Mouse (Mus musculus) layer of hippocampus, adult 9-10 months (tissue): ENCODE data around the gene Klf12.

Experiments used
- DNase-seq: peaks from one replicate; pipeline ENCODE4 v3.0.0; 2022; ENCODE audit warnings: low spot score

Klf12 gene

GRCm38 (mm10) chr14:100026671-100027070 lies 257.8 kb downstream of the Klf12 start:
- no peak for DNase-seq

DNA sequence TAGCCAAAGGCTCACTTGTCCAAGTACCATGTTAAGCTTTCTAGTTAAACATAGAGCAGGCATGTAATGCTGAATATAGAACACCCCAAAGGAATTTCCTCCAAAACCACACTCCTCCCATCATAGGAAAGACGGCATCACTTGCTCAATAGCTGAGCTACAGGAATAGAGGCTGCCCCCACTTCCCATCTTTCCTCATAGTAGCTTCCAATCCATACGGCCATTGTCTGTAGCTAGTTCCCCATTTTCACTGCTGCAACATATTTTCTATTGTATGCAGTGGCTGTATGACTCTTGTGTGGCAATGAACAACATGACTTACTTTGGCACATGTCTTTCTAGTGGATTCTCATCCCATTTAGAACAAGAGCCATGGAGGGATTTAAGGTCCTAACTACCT lies 267.3 kb downstream of the Klf12 start:
- no peak for DNase-seq

DNA sequence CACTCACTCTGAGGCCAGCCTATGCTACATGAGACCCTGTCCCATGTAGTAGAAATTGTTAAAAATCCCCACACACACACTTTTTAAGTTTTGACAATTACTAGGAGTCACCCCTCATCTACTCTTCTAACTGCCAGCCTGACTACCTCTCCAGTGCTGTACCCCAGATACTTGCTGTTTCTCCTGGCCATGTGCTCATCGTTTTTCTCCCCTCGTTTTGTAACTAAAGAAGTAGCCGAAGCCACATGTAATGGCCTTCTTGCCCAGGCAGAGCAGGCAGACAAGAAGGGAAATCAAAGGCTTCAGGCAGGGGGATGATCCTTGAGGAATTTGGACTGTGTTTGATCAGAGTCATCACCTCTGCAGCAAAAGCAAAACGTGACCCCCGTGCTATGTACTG lies 274.0 kb downstream of the Klf12 start:
- DNase-seq = no peak

GRCm38 (mm10) chr14:100009790-100010382 lies 274.6 kb downstream of the Klf12 start:
- peak; percentile 31 for DNase-seq

DNA sequence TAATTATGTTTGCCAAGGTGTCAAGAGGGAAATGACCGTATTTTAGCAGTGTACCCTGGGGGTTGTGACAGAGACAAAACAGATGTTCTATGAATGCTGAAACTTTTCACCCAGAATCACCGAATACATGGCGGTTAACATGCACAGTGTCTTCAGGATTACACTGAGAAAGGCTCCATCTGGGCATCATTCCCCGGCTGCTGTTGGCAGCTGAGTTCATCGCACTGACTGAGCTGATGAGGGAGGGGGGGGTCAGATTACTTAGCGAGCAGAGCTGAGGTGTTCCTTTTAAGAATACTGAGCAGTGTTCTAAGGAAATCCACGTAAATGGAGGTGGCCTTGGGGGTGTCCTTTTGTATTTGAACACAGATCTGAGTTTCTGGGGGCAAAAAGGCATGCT lies 301.0 kb downstream of the Klf12 start:
- no peak for DNase-seq

DNA sequence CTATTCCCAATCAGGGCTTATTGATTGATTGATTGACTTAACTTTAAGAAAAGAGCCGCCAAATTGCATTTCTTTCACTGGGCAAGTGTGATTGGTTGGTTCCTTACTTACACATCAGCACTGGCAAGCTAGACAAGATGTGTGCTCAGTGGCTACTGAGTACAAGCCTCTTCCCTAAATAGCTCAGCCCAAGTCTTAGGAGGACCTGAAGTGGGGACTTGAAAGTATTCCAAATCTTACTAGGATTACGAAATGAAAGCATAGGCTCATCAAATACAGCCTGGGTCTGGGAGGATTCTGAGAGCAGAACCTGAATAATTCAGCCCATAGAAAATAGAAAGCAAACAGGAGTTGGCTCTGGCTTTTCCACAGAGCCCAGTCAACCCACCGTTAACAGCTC lies 303.3 kb downstream of the Klf12 start:
- DNase-seq = no peak

GRCm38 (mm10) chr14:99967920-99968319 lies 316.6 kb downstream of the Klf12 start:
- no peak for DNase-seq

- DNase-seq = no peak
Observed at GRCm38 (mm10) chr14:99960500-99961229, 323.8 kb downstream of the Klf12 start.

DNA sequence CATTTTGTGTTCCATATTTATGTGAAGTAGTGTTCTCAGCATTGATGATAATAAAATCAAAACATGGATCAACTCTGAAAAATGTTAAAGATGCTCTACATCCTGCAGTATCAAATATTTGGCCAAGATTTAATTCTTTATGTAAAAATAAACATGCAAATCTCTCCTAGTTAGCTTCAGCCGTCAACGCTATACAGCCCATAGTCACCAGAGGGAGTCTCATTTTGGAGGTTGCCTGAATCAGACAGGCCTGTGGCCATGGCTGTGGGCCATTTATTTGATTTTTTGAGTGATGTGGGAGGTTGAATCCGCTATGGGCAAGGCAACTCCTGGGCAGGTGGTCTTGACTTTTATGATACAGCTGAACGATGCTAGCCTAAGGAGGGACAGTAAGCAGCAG lies 329.3 kb downstream of the Klf12 start:
- DNase-seq = no peak

DNA sequence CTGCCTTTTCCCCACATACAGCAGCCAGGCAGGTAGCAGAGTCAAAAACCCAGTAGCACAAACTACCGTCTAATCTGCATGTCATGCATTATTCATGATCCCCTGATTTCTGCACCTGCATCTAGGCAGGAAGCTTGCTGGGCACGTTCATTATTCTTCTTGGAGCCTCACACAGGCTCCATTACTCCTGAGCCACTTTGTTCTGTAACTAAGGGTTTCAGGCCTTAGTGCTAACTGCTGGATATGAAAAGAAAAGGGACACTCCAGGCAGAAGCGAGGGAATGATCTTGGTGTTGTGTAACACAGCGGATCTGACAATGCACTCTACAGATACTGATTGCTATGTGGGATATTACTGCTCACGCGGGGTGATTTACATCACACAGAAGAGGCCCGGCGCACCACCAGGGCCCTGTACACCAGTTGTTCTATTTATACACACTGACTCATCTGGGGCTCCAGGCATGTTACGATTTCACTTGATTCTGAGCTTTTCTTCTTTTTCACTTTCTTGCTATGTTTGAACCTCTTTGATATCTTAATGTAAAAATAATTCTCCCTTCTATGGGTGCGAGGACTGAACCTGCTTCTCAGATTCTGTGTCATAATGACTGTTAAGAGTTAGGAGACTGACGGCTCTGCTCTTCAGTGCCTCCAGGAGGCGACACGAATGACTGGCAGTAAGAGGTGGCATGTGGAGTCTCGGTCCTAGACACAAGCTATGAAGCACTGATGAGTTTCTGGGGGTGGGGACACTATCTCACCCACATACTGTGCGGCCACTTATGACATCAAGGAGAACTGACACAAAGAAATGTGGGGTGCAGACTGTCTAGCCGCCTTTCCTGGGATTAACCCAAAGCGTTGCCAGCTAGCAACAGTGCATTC lies 340.0 kb downstream of the Klf12 start:
- no peak for DNase-seq

DNA sequence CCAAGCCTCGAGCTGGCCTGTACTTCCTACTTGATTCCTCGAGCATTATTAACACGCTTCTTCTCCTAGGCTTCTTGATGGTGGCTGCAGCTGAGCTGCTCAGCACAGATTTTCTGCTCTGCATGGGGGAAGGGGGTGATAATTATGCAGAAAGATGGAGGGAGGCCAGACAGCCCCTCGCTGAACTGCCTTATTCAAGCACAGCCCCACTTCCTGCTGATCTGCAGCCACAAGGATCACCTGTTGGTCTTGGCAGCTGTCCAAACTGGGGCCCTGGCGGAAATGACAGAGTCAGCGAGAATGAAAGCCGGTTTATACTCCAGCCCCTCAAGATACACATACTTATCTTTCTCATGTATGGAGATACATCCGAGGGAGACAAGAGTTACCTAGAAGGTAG lies 341.3 kb downstream of the Klf12 start:
- no peak for DNase-seq

- DNase-seq = no peak
Observed at GRCm38 (mm10) chr14:99933456-99933855, 351.0 kb downstream of the Klf12 start.

DNA sequence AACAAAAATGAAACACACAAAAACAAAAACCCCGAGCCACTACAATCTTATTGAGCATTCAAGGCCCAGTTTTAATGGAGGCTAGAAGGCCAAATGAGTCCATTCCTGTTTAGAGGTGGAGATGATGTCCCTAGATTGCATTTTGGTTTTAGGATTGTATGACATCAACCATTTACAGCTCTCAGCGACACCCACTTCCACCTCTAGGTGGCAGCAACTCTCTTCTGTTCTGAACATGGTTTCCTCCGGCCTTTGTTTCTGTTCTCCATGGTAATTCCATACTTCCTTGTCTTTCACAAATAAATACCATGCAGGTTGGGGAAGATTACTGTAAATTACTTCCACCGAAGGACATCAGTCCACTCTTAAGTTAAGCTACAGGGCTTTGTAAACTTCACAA lies 352.6 kb downstream of the Klf12 start:
- peak; percentile 73 for DNase-seq

- DNase-seq = no peak
Observed at GRCm38 (mm10) chr14:99911912-99912311, 372.6 kb downstream of the Klf12 start.

- no peak for DNase-seq
Observed at GRCm38 (mm10) chr14:99910876-99911275, 373.6 kb downstream of the Klf12 start.

DNA sequence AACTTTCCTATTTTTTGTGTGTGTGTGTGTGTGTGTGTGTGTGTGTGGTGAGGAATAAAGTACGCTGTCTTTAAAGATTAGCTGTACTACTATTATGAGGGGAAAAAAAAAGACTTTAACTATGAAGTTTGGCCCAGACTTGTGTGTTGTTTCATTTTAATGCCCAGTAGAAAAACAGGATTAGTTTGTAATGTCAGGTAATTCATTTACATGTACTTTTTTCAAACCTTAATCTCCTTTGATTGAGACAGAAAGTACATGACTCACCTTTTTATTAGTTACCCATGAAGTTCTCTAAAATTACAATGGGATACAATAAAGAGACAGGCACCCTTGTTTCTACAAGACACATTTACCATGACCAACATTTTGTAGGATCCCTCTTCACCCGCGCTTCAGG lies 383.6 kb downstream of the Klf12 start:
- DNase-seq = no peak

DNA sequence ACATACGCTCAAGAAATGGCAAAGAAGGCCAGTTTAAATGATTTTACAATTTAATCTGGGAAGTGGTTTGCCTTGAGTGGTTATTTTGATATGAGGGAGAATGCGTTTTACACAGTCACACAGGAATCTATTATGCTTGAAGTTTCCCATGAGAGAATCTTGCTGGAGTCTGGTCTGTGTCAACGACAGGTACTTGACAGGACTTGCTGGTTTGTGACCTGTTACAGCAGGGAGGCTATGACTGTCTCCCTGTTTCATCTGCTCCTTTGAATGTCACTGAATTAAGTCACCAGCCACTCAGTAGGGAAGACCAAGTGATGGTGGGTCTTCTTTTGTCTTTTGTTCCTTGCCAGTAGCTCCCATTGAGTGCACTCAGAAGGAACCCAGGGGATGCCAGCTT lies 385.6 kb downstream of the Klf12 start:
- no peak for DNase-seq

DNA sequence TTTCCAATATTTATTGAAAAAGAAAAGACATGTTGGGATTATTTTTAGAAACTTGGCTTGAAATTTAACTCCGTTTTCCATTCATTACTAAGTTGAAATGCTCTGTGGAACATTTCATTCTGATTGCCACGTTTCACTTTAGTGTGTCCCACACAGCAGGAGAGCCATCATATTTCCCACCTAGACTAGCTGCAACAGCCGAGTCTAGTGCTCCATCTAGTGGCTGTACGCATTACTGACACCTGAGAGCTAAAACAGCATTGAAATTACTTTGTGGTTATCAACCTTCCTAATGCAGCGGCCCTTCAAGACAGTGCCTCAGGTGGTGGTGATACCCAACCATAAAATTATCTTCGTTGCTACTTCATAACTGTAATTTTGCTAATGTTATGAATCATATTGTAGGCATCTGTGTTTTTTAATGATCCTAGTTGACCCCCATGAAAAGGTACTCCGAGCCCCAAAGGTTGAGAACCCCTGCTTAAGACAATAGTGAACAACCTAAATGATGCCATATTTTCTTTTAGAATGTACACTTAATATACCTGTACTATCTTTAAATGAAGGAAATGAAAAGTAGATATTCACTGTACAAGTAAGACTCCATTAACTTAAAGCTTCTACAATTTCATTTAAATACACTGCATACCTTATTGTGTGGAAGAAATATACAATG lies 389.6 kb downstream of the Klf12 start:
- peak; percentile 52 for DNase-seq

DNA sequence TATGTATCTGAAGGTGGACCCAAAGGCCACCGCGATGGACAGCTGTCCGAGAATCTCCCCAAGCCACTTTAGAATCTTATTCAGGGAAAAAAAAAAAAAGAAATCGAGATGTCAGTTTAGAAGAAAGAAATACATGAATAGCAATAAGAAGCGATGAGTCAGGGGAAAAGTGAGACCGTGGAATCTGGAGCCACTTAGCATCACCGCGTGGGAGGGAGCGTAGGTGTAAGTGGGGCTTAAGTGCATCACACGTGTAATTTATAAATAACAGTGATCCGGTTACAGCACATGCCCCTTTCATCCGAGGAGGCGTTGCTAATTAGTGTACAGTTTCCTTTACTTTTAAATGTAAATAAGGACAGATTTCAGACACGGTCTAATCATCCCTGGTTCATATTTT lies 390.4 kb downstream of the Klf12 start:
- no peak for DNase-seq

GRCm38 (mm10) chr14:99886503-99886902 lies 398.0 kb downstream of the Klf12 start:
- no peak for DNase-seq

- no peak for DNase-seq
Observed at GRCm38 (mm10) chr14:99885562-99885961, 398.9 kb downstream of the Klf12 start.

- no peak for DNase-seq
Observed at GRCm38 (mm10) chr14:99885128-99885527, 399.4 kb downstream of the Klf12 start.
